Mouse (Mus musculus): Measurements from ENCODE around the gene Scp2. TPM values are rescaled to one million over a fixed set of nuclear protein-coding genes. Genes with fewer than 3 reads are reported as not detected.
"Not testable (repeated sequence)": the region's sequence is repeated elsewhere in the genome, so short reads cannot be mapped to it uniquely, and the experiment has no call there.

The Scp2 gene
- 100 to 1,000 TPM in 1 of 2 experiments, 10 to 100 TPM in 1; 84.0 to 115 TPM for total RNA-seq (2021)

GRCm38 (mm10) chr4:108144880-108145279 is at the start of gene Scp2:
Gene Scp2 (minus strand): TSS chr4:108144998.
- no peak for DNase-seq (ENCODE audit: low spot score in 2 of 2)
- intact Hi-C loops (cut with DNase I): no loop called here

GRCm38 (mm10) chr4:108192821-108193323 is 48.1 kb upstream of the Scp2 start:
- no peak for DNase-seq (ENCODE audit: low spot score in 2 of 2)
- intact Hi-C loops (cut with DNase I): no loop called here

GRCm38 (mm10) chr4:108182278-108182677 is 37.5 kb upstream of the Scp2 start:
- intact Hi-C loops (cut with DNase I): no loop called here
- DNase-seq (ENCODE audit: low spot score in 2 of 2): no peak

- DNase-seq (ENCODE audit: low spot score in 2 of 2): no peak
- intact Hi-C loops (cut with DNase I): no loop called here
Observed at GRCm38 (mm10) chr4:108168056-108168455, 23.3 kb upstream of the Scp2 start.

GRCm38 (mm10) chr4:108166874-108167273 is 22.1 kb upstream of the Scp2 start:
- intact Hi-C loops (cut with DNase I): no loop called here
- DNase-seq (ENCODE audit: low spot score in 2 of 2): peak in 1 of 2 experiments; percentile 3

GRCm38 (mm10) chr4:108165152-108165895 is 20.5 kb upstream of the Scp2 start, which contains the start of gene Echdc2:
Gene Echdc2 (plus strand): TSS chr4:108165437.
- intact Hi-C loops (cut with DNase I): no loop called here
- DNase-seq (ENCODE audit: low spot score in 2 of 2): peak; percentile 7 to 11

GRCm38 (mm10) chr4:108163291-108163690 is 18.5 kb upstream of the Scp2 start:
- DNase-seq (ENCODE audit: low spot score in 2 of 2): no peak
- intact Hi-C loops (cut with DNase I): no loop called here

- intact Hi-C loops (cut with DNase I): no loop called here
- DNase-seq (ENCODE audit: low spot score in 2 of 2): no peak
Observed at GRCm38 (mm10) chr4:108161936-108162335, 17.1 kb upstream of the Scp2 start.

GRCm38 (mm10) chr4:108155141-108155540 is 10.3 kb upstream of the Scp2 start:
- intact Hi-C loops (cut with DNase I); DNase-seq (ENCODE audit: low spot score in 2 of 2): not testable (repeated sequence)

- DNase-seq (ENCODE audit: low spot score in 2 of 2); intact Hi-C loops (cut with DNase I): not testable (repeated sequence)
Observed at GRCm38 (mm10) chr4:108145554-108145953, 756 bp upstream of the Scp2 start.

GRCm38 (mm10) chr4:108143778-108144177 is 1.0 kb downstream of the Scp2 start:
- DNase-seq (ENCODE audit: low spot score in 2 of 2): no peak
- intact Hi-C loops (cut with DNase I): no loop called here

- intact Hi-C loops (cut with DNase I); DNase-seq (ENCODE audit: low spot score in 2 of 2): not testable (repeated sequence)
Observed at GRCm38 (mm10) chr4:108143178-108143577, 1.6 kb downstream of the Scp2 start.

- intact Hi-C loops (cut with DNase I): no loop called here
- no peak for DNase-seq (ENCODE audit: low spot score in 2 of 2)
Observed at GRCm38 (mm10) chr4:108136938-108137337, 7.9 kb downstream of the Scp2 start.

GRCm38 (mm10) chr4:108130452-108130851 is 14.3 kb downstream of the Scp2 start:
- no peak for DNase-seq (ENCODE audit: low spot score in 2 of 2)
- intact Hi-C loops (cut with DNase I): no loop called here

GRCm38 (mm10) chr4:108128339-108128738 is 16.5 kb downstream of the Scp2 start:
- intact Hi-C loops (cut with DNase I): no loop called here
- no peak for DNase-seq (ENCODE audit: low spot score in 2 of 2)

GRCm38 (mm10) chr4:108127516-108127915 is 17.3 kb downstream of the Scp2 start:
- intact Hi-C loops (cut with DNase I): no loop called here
- no peak for DNase-seq (ENCODE audit: low spot score in 2 of 2)

GRCm38 (mm10) chr4:108126260-108126659 is 18.5 kb downstream of the Scp2 start:
- DNase-seq (ENCODE audit: low spot score in 2 of 2): no peak
- intact Hi-C loops (cut with DNase I): no loop called here

- DNase-seq (ENCODE audit: low spot score in 2 of 2): no peak
- intact Hi-C loops (cut with DNase I): no loop called here
Observed at GRCm38 (mm10) chr4:108124104-108124503, 20.7 kb downstream of the Scp2 start.

- peak; percentile 91 for DNase-seq (ENCODE audit: low spot score in 2 of 2)
- intact Hi-C loops (cut with DNase I): loop anchor here (10.0 kb wide), 1 partner anchor 187 kb away; the partner anchor contains the start of gene Zyg11b
Observed at GRCm38 (mm10) chr4:108117924-108118876, 26.6 kb downstream of the Scp2 start.

GRCm38 (mm10) chr4:108117488-108117887 is 27.3 kb downstream of the Scp2 start:
- intact Hi-C loops (cut with DNase I): loop anchor here (10.0 kb wide), 1 partner anchor 187 kb away; the partner anchor contains the start of gene Zyg11b
- peak in 1 of 2 experiments; percentile 5 for DNase-seq (ENCODE audit: low spot score in 2 of 2)
